7 mouse cellular contexts compared by ENCODE assay signal in genomic region chr6:53067446-53067988, GRCm38 (mm10). TPM values are rescaled to one million over a fixed set of nuclear protein-coding genes. Genes with fewer than 3 reads are reported as not detected.
DNase-seq lines count a peak whose midpoint lies in the region; ATAC-seq and TF ChIP-seq lines count a peak whose summit lies in the region.

No protein-coding gene starts in this region.

- H3K4me3 ChIP-seq in C2C12 (ENCODE audit: insufficient read depth, poor library complexity, severe bottlenecking), result no peak overlapping the region
- H3K4me3 ChIP-seq in ES-Bruce4 (ENCODE audit: low read depth, low read length), result peak overlapping the region; percentile 65
- peak overlapping the region; percentile 78 for H3K4me3 ChIP-seq in hindbrain, embryonic 10.5 days
- peak overlapping the region; percentile 69 for H3K4me3 ChIP-seq in midbrain, embryonic 12.5 days

- peak overlapping the region; percentile 91 for H3K9ac ChIP-seq in ES-Bruce4 (ENCODE audit: low read depth, poor library complexity, severe bottlenecking)
- H3K9ac ChIP-seq in midbrain, embryonic 12.5 days (replicated peaks), result peak overlapping the region; percentile 85

- H3K4me1 ChIP-seq in ES-Bruce4 (ENCODE audit: control insufficient read depth, insufficient read depth, low read length), result no peaks in the 10 kb centered on the region
- H3K4me1 ChIP-seq in hindbrain, embryonic 10.5 days (replicated peaks), result peaks cover 17% of the 10 kb centered on the region
- peaks cover 5% of the 10 kb centered on the region for H3K4me1 ChIP-seq in midbrain, embryonic 12.5 days

- TF ChIP-seq POLR2A in ES-Bruce4 (IDR thresholded peaks at IDR 0.05; ENCODE audit: insufficient read depth, low read length), result no peak

- H3K27me3 ChIP-seq in C2C12 (ENCODE audit: control insufficient read depth, insufficient read depth, insufficient read length), result peaks cover 48% of the 10 kb centered on the region
- peaks cover 10% of the 10 kb centered on the region for H3K27me3 ChIP-seq in ES-Bruce4 (ENCODE audit: control insufficient read depth, insufficient read depth, low read length, poor library complexity, severe bottlenecking)
- H3K27me3 ChIP-seq in hindbrain, embryonic 10.5 days (ENCODE audit: insufficient read depth, poor library complexity, severe bottlenecking), result peaks cover 56% of the 10 kb centered on the region
- peaks cover 28% of the 10 kb centered on the region for H3K27me3 ChIP-seq in midbrain, embryonic 12.5 days

- H3K79me3 ChIP-seq in C2C12 (ENCODE audit: low read depth), result no peaks in the 10 kb centered on the region

- peak overlapping the region; percentile 72 for H3K4me2 ChIP-seq in midbrain, embryonic 12.5 days (replicated peaks)

- peak; percentile 41; the same call in 1 of the 2 replicates for ATAC-seq in midbrain, embryonic 12.5 days (ENCODE audit: low FRiP score, low read depth)

- H3K36me3 ChIP-seq in C2C12 (ENCODE audit: control insufficient read depth, insufficient read depth) (no peaks in the 10 kb centered on the region), ES-Bruce4 (ENCODE audit: control insufficient read depth, insufficient read depth, low read length, poor library complexity, severe bottlenecking) (no peaks in the 10 kb centered on the region)
- H3K36me3 ChIP-seq in hindbrain, embryonic 10.5 days, result no peaks in the 10 kb centered on the region
- H3K36me3 ChIP-seq in midbrain, embryonic 12.5 days, result no peaks in the 10 kb centered on the region

- TF ChIP-seq CTCF in C2C12 (IDR thresholded peaks at IDR 0.05; ENCODE audit: control insufficient read depth, insufficient read depth, insufficient read length), result no peak
- no peak for TF ChIP-seq CTCF in ES-Bruce4 (IDR thresholded peaks at IDR 0.05; ENCODE audit: low read depth, low read length)

- no peak overlapping the region for H3K27ac ChIP-seq in ES-Bruce4 (ENCODE audit: insufficient read depth, low read length)
- H3K27ac ChIP-seq in hindbrain, embryonic 10.5 days, result peak overlapping the region; percentile 89
- H3K27ac ChIP-seq in midbrain, embryonic 12.5 days (replicated peaks), result 0 out of 2 replicates have a peak overlapping the region, but pooled peaks have one; percentile 17

- H3K9me3 ChIP-seq in ES-Bruce4 (replicated peaks; ENCODE audit: control insufficient read depth, insufficient read depth, low read length, poor library complexity, severe bottlenecking), result no peaks in the 10 kb centered on the region
- no peaks in the 10 kb centered on the region for H3K9me3 ChIP-seq in hindbrain, embryonic 10.5 days
- no peaks in the 10 kb centered on the region for H3K9me3 ChIP-seq in midbrain, embryonic 12.5 days

- DNase-seq in embryo, embryonic 10.5 days (ENCODE audit: low spot score), result peak; percentile 22
- peak; percentile 36 for DNase-seq in hindbrain, embryonic 10.5 days (ENCODE audit: low spot score)
- peak; percentile 13 for DNase-seq in left cerebral cortex, postnatal 4 days
- DNase-seq in thymus, adult 18-20 months, result peak; percentile 11 to 19

- 4% methylated on average over 40 of the region's 41 CpGs for WGBS in hindbrain, embryonic 10.5 days
- 2% methylated on average over 41 of the region's 41 CpGs for WGBS in midbrain, embryonic 12.5 days

- TF ChIP-seq EP300 in ES-Bruce4 (IDR thresholded peaks at IDR 0.05; ENCODE audit: insufficient read depth, low read depth, low read length), result no peak

- H3K79me2 ChIP-seq in C2C12 (ENCODE audit: control insufficient read depth, insufficient read depth), result no peaks in the 10 kb centered on the region

- peak overlapping the region; percentile 23 for H3ac ChIP-seq in C2C12 (ENCODE audit: control insufficient read depth, insufficient read length, low read depth)

- intact Hi-C loops in left cerebral cortex, postnatal 4 days (cut with DNase I), result no loop called here

TF ChIP-seq in C2C12, 6 proteins besides CTCF, POLR2A, EP300 and RAD21:
- no peak for TF ChIP-seq MYOD1 (IDR thresholded peaks at IDR 0.05; ENCODE audit: control insufficient read depth, insufficient read length, low read depth)
- TF ChIP-seq MAX (IDR thresholded peaks at IDR 0.05), result no peak
- TF ChIP-seq MYOG (IDR thresholded peaks at IDR 0.05; ENCODE audit: control insufficient read depth, extremely low read depth, insufficient read length), result no peak
- TF ChIP-seq USF1 (IDR thresholded peaks at IDR 0.05; ENCODE audit: low read depth), result no peak
- no peak for TF ChIP-seq CEBPB (IDR thresholded peaks at IDR 0.05; ENCODE audit: low read depth)
- TF ChIP-seq FOSL1 (IDR thresholded peaks at IDR 0.05; ENCODE audit: insufficient read depth, low read length, poor library complexity, severe bottlenecking), result no peak

RNA-seq across cellular contexts. Expression of gene Jazf1, which starts 0.9 kb away (rescaled TPM):
- polyA plus RNA-seq in C2C12 (2012; fragmentation: generic; extraction: Trizol) (not detected), ES-Bruce4 (2011; ENCODE audit: insufficient read depth, insufficient read length, low read depth, missing spikeins) (1.3 and 1.7 TPM in 2 replicates)
- 4.6 and 6.1 TPM in 2 replicates for polyA plus RNA-seq in hindbrain, embryonic 10.5 days (2016; fragmentation: Nextera tagmentation; extraction: Ambion mirVana)
- 10 to 100 TPM; 87.2 to 91.2 TPM for total RNA-seq in left cerebral cortex, postnatal 4 days (2021)
- 12.3 and 12.8 TPM in 2 replicates for polyA plus RNA-seq in midbrain, embryonic 12.5 days (2016; fragmentation: Nextera tagmentation; extraction: Ambion mirVana)
